Mouse (Mus musculus) stomach, postnatal 0 days (tissue): ENCODE data around the gene Eif5b.

Experiments used
- CTCF ChIP-seq: IDR thresholded peaks from 2 replicates; pipeline ENCODE4 v1.5.1; 2016; ENCODE audit warnings: antibody characterized with exemption, low read depth, mild to moderate bottlenecking, moderate library complexity
- EP300 ChIP-seq: optimal IDR thresholded peaks from 2 replicates; pipeline ENCODE3; 2016; ENCODE audit warnings: antibody characterized with exemption

DNA sequence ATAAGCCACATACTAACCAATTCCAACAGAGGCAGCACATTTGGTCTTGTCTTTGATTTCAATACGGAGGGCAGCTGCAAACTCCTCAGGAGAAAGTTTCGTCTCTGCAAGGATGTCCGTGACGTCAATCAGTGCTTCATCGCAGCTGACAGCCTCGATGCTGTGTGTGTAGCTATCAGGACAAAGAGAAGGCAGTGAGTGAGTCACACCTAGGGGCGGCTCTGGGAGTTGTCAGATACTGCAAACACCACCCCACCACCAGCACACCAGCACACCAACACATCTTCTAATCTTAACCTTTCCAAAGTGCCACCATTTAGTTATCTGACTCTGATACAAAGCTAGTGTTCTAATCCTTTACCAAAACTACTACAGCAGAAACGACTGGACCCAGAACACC lies 73.5 kb downstream of the Eif5b start:
- TF ChIP-seq CTCF (no peak), EP300 (no peak)
